Mouse (Mus musculus) embryonic stem cell, embryonic (primary cell): ENCODE measurements around the gene Olfr1065.
"Not testable (repeated sequence)": the region's sequence is repeated elsewhere in the genome, so short reads cannot be mapped to it uniquely, and the experiment has no call there.

Experiments
- CTCF ChIA-PET, 4 experiments: fragments of 300-600 bp in 2 of 4; fragments of 350-600 bp in 2 of 4; sonication (Branson Sonifier 250); formaldehyde crosslinking; loops; one replicate each; lab custom pipeline; 2022; ENCODE audit warnings: inconsistent platforms in 2 of 4; lab: Charles Lee
- POLR2A ChIA-PET, 4 experiments: fragments of 300-600 bp in 2 of 4; fragments of 350-600 bp in 2 of 4; sonication (Branson Sonifier 250); formaldehyde crosslinking; loops; one replicate each; lab custom pipeline; 2022; ENCODE audit warnings: antibody characterized with exemption in 4 of 4, inconsistent platforms in 1 of 4; lab: Charles Lee

The Olfr1065 gene

DNA sequence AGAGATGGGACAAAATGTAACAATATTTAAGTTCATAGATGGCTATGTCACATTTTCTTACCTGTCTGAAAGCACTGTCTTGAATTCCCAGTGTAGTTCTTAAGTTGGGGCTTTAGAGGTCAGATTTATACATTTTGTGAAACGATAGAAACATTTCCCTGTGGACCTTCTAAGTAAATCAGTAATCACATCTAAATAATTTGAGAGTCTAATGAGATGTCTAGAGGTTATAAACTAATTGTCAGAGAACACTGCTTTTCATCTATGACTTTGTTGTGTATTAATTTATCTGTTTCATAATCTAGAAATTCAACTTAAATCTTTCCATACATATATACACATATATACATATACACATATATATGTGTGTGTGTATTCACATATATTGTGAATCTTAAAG lies at the start of gene Olfr1065:
Gene Olfr1065, minus strand, starts transcription at position 101 of the 400 bp plus-strand sequence.
- POLR2A ChIA-PET, CTCF ChIA-PET: not testable (repeated sequence)

DNA sequence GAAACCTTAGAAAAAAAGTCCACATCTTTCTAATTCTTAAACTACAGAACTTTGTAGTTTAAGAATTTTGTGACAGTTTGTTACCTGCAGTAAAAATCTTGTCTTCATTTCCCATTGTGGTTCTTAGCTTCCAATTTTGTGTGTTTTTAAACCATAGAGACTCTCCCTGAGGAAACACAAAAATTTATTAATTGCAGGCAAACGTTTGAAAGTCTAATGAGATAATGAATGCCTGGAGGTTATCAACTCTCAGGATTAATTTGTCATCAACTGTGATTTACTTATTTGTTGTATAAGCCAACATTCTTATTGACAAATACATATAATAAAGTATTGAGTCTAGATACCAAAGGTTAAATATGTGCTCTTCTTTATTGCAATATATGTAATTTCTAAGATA lies 36.9 kb upstream of the Olfr1065 start, which contains the start of gene Olfr228:
Gene Olfr228, minus strand, starts transcription at position 101 of the 400 bp plus-strand sequence.
- POLR2A ChIA-PET = no interaction called here
- CTCF ChIA-PET = no interaction called here

DNA sequence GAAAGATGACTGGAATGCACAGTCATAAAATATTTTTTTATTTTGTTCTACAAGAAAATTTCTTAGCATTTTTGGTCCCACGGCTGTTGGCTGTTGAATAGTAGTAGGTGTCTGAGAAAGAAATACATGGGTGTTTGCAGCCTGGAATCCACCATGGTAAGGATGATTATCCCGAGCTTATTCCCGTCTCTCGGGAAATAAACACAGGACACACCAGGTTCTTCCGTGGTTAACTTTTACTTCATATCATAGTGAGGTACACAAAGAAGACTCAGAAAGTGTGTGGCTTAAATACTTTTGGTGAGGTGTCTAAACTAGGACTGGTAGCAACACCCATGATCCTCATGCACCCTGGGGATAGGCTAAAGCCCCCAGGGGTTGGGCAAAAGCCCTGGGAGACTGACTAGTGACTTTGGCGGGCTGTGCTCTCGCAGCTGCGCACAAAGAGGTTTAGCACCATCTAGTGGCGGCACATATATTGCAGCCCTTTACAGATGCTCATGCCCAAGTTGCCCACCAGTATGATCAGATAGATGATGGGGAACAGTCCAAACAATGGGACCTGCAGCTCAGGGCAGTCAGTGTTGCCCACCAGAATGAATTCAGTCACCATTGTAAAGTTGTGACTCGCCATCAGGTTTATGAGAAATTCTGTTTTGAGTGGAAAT lies 14.2 kb upstream of the Olfr1065 start:
- ChIA-PET POLR2A (no interaction called here), CTCF (no interaction called here)

DNA sequence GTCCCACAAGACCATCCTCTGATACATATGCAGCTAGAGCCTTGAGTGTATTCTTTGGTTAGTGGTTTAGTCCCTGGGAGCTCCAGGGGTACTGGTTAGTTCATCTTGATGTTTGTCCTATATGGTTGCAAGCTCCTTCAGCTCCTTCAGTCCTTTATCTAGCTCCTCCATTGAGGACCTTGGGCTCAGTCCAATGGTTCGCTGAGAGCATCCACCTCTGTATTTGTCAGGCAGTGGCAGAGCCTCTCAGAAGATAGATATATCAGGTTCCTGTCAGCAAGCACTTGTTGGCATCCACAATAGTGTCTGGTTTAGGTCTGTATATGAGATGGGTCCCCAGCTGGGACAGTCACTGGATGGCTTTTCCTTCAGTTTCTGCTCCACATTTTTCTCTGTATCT lies 10.0 kb upstream of the Olfr1065 start:
- ChIA-PET CTCF (no interaction called here), POLR2A (no interaction called here)

DNA sequence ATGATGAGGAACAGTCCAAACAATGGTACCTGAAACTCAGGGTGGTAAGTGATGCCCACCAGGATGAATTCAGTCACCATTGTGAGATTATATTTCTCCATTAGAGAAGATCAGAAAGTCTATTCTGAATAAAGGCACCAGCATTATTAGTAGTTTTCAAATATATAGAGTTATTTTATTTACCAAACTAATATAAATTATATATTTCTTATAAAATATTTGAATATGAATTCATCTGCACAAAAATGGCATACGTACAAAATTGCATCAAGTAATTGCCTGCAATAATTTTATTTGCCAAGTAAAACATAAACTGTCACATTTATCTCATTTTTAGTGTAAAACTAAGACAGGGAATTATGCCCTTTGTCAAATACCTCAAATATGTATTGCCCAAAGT lies 5.8 kb upstream of the Olfr1065 start, which contains the start of gene Olfr1066:
Gene Olfr1066, minus strand, starts transcription at position 101 of the 400 bp plus-strand sequence.
- ChIA-PET CTCF (no interaction called here), POLR2A (no interaction called here)

DNA sequence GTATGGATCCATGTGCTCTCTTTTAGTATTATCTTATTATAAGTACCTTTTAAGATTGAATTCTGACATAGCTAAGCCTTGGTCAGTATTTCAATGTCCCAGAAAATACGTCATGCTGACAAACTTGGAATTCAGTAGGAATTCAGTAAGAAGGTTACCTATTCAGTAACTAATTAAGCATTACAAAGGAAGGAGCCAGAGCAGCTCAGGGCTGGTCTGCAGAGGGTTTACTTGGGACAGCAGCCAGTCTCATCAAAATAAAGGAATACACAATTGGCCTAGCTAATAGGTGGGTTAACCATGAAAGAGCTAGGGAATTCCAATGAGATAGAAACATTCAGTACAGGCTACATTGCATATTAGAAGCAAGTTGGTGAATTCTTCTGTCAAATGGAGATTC lies 8.3 kb downstream of the Olfr1065 start:
- POLR2A ChIA-PET, CTCF ChIA-PET: not testable (repeated sequence)

DNA sequence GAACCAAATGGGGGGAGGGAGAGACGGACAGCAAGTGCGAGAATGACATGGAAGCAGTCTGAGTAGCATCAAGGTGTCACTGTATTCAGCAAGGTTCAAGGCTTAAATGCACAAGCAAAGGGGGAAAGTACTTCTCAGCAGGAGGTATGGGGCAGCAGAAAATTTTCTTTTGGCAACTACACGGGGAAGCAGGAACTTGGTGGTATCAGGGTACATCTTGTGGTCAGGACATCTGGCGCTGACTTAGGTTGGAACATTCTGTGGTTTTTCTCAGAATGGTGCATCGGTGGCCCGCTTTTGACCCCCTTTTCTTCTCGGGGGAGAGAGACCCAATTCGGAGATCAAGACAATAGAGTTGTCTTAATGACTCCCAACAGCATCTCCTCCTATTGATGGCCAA lies 21.9 kb downstream of the Olfr1065 start:
- CTCF ChIA-PET, POLR2A ChIA-PET: not testable (repeated sequence)

DNA sequence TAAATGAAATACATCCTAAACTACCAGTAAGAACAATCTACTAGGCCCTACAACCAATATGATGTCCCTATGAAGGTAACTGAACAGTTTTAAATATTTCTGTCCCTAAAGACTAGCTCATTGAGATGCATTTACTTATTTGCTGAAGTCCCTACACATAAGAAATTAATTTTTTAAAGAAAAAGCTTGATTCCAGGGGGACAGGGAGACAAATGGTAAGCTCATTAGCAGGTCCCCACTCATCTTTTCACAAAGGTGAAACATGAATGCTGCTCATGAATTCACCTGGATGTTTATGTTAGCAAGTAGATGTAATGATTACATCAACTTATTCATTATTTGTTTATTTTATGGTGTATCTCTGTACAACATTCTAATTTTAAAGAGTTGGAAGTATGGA lies 23.7 kb downstream of the Olfr1065 start, which contains the start of gene Olfr1062:
Gene Olfr1062, minus strand, starts transcription at position 101 of the 400 bp plus-strand sequence.
- CTCF ChIA-PET, POLR2A ChIA-PET: not testable (repeated sequence)

DNA sequence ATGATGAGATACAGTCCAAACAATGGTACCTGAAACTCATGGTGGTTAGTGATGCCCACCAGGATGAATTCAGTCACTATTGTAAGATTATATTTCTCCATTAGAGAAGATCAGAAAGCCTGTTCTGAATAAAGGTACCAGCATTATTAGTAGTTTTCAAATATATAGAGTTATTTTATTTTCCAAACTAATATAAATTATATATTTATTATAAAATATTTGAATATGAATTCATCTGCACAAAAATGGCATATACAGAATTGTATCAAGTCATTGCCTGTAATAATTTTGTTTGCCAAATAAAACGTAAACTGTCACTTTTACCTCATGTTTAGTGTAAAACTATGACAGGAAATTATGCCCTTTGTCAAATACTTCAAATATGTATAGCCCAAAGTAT lies 36.4 kb downstream of the Olfr1065 start, which contains the start of gene Olfr1061:
Gene Olfr1061, minus strand, starts transcription at position 101 of the 400 bp plus-strand sequence.
- ChIA-PET POLR2A (no interaction called here), CTCF (no interaction called here)

DNA sequence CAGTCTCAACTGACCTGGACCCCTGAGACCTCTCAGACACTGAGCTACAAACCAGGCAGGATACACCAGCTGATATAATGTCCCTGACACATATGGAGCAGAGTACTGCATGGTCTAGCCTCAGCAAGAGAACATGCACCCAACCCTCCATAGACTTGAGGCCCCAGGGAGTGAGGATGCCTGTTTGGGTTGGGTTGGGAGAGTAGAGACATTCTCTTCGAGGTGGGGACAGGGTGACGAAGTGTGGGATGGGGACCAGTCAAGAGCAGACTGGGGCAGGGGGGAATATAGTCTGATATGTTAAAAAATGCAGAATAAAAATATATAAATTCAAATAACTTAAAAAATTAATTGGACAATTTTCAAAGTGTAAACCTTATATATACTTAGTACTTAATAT lies 55.3 kb downstream of the Olfr1065 start:
- POLR2A ChIA-PET = no interaction called here
- CTCF ChIA-PET = no interaction called here
